Mouse (Mus musculus) G1E (cell line): Measurements from ENCODE around the gene Glyat.

Experiments used
- CTCF ChIP-seq: IDR thresholded peaks from 2 replicates; pipeline ENCODE4 v1.5.1; 2012; ENCODE audit warnings: low read depth, low read length, inconsistent platforms, mixed read lengths
- GATA1 ChIP-seq: IDR thresholded peaks from 2 replicates; pipeline ENCODE4 v1.6.1; 2012; ENCODE audit warnings: borderline replicate concordance, low read length, inconsistent platforms, mixed read lengths
- POLR2AphosphoS5 ChIP-seq: IDR thresholded peaks from 2 replicates; pipeline ENCODE4 v1.6.1; 2012; ENCODE audit warnings: low read depth, low read length, inconsistent platforms; ENCODE audit not compliant: insufficient replicate concordance
- TAL1 ChIP-seq: conservative IDR thresholded peaks from 2 replicates; pipeline ENCODE4 v1.6.1; 2012; ENCODE audit warnings: low read depth, low read length, inconsistent platforms, mixed read lengths

DNA sequence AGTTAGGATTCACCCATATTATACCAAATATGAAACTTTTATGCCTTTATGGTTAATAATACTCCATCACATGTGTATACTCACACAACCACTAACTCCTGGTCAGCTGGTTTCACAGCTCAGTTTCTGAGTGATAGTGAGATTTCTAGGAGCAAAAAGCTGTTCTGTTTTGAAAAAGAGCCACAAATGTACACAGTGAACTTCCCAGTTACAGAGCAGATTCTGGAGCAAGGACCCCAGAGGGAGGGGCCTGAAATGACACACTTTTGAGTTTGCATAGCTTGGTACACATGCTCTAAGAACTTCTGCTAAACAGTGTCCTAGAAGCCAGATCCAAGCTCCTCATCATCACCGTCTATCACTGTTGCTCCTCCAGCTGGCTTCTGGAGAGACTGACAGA lies 33.4 kb upstream of the Glyat start, which contains the start of gene Gm4952:
- TF ChIP-seq CTCF = no peak
- TF ChIP-seq TAL1 = no peak
- TF ChIP-seq GATA1 = no peak
- TF ChIP-seq POLR2AphosphoS5 = no peak
